Mouse (Mus musculus) cerebellum, adult 2 months (tissue): ENCODE results near the gene Smo. TPM values are rescaled to one million over a fixed set of nuclear protein-coding genes. Genes with fewer than 3 reads are reported as not detected.

Experiments used
- DNase-seq, 2 experiments: peaks; one replicate each; pipeline ENCODE4 v3.0.0; 2021
- H3K27ac ChIP-seq: fragments of 200-500 bp; 2 replicates; pipeline ENCODE4 v1.5.1; 2012; ENCODE audit warnings: low read length, control low read depth, inconsistent platforms; ENCODE audit not compliant: insufficient read depth
- H3K27me3 ChIP-seq: fragments of 200-500 bp; 2 replicates; pipeline ENCODE4 v1.6.1; 2012; ENCODE audit warnings: inconsistent platforms, mild to moderate bottlenecking, low read length, moderate library complexity; ENCODE audit not compliant: control insufficient read depth, insufficient read depth
- H3K4me1 ChIP-seq: fragments of 200-500 bp; 2 replicates; pipeline ENCODE4 v1.6.1; 2011; ENCODE audit warnings: low read length; ENCODE audit not compliant: control insufficient read depth, insufficient read depth
- H3K4me3 ChIP-seq: fragments of 200-500 bp; replicated peaks from 2 replicates; pipeline ENCODE3; 2011; ENCODE audit warnings: mild to moderate bottlenecking, low read depth, low read length, control low read depth; ENCODE audit not compliant: insufficient read depth
- CTCF ChIP-seq: fragments of 200-500 bp; IDR thresholded peaks from 2 replicates; pipeline ENCODE4 v1.5.1; 2011; ENCODE audit warnings: low read depth, mild to moderate bottlenecking, control low read depth, low read length, moderate library complexity, borderline replicate concordance; ENCODE audit not compliant: insufficient read depth
- POLR2A ChIP-seq: fragments of 200-500 bp; IDR thresholded peaks from 2 replicates; pipeline ENCODE4 v1.6.1; 2011; ENCODE audit warnings: low read length, control low read depth, borderline replicate concordance; ENCODE audit not compliant: insufficient read depth
- WGBS: fragments of 180-500 bp; shearing (Covaris S2); methylation state at CpG from one replicate; pipeline ENCODE4 v1.1.7; 2018; 5-methylcytosine and 5-hydroxymethylcytosine counted together
- polyA plus RNA-seq: library from polyadenylated mRNA; depleted of rRNA; stranded (reverse); fragments of >200 nt; gene quantifications from 2 replicates; pipeline ENCODE4 v1.2.3, GENCODE M21; 2012

The Smo gene
- polyA plus RNA-seq, 1 experiment: 12.6 TPM

GRCm38 (mm10) chr6:29716624-29717365 lies 18.5 kb upstream of the Smo start:
- DNase-seq: no peak
- no peak for TF ChIP-seq POLR2A
- no peak for TF ChIP-seq CTCF
- peaks cover 18% of the 10 kb centered on the region for H3K4me1 ChIP-seq
- no peaks in the 10 kb centered on the region for H3K27me3 ChIP-seq
- no peak overlapping the region for H3K4me3 ChIP-seq
- 81% methylated on average over 10 of the region's 10 CpGs for WGBS
- peak overlapping the region; percentile 87; the same call in 1 of the 2 replicates for H3K27ac ChIP-seq

- TF ChIP-seq CTCF (no peak; the same call in 1 of the 2 replicates), POLR2A (no peak)
- H3K4me3 ChIP-seq: peak overlapping the region; percentile 52
- no peak for DNase-seq
- H3K27ac ChIP-seq: peak overlapping the region; percentile 87
- H3K4me1 ChIP-seq: peaks cover 18% of the 10 kb centered on the region
- no peaks in the 10 kb centered on the region for H3K27me3 ChIP-seq
- WGBS: 18% methylated on average over 10 of the region's 10 CpGs
Measured at GRCm38 (mm10) chr6:29717541-29717940, 17.8 kb upstream of the Smo start.

GRCm38 (mm10) chr6:29717952-29718521 lies 17.3 kb upstream of the Smo start:
- Histone ChIP-seq H3K4me1 (peaks cover 18% of the 10 kb centered on the region), H3K4me3 (peak overlapping the region; percentile 52), H3K27ac (peak overlapping the region; percentile 87), H3K27me3 (no peaks in the 10 kb centered on the region)
- peak; percentile 32; the same call in 1 of the 2 replicates for TF ChIP-seq POLR2A
- no peak for TF ChIP-seq CTCF
- WGBS: 7% methylated on average over 14 of the region's 14 CpGs
- DNase-seq: peak; percentile 72 to 76

GRCm38 (mm10) chr6:29718894-29719329 lies 16.4 kb upstream of the Smo start:
- peak overlapping the region; percentile 52 for H3K4me3 ChIP-seq
- H3K27ac ChIP-seq: peak overlapping the region; percentile 87
- H3K4me1 ChIP-seq: peaks cover 18% of the 10 kb centered on the region
- peak; percentile 77 to 80 for DNase-seq
- no peaks in the 10 kb centered on the region for H3K27me3 ChIP-seq
- 3% methylated on average over 15 of the region's 15 CpGs for WGBS
- no peak for TF ChIP-seq CTCF
- TF ChIP-seq POLR2A: peak; percentile 46; the same call in 1 of the 2 replicates

GRCm38 (mm10) chr6:29721890-29722289 lies 13.4 kb upstream of the Smo start:
- Histone ChIP-seq H3K4me1 (peaks cover 17% of the 10 kb centered on the region), H3K4me3 (no peak overlapping the region), H3K27ac (no peak overlapping the region), H3K27me3 (no peaks in the 10 kb centered on the region)
- TF ChIP-seq CTCF (no peak), POLR2A (no peak)
- WGBS: 82% methylated on average over 2 of the region's 2 CpGs
- no peak for DNase-seq

- no peak for DNase-seq
- WGBS: 22% methylated on average over 1 of the region's 1 CpGs
Measured at GRCm38 (mm10) chr6:29726576-29727200, 8.6 kb upstream of the Smo start.

GRCm38 (mm10) chr6:29728035-29728434 lies 7.3 kb upstream of the Smo start:
- Histone ChIP-seq H3K4me3 (no peak overlapping the region), H3K27me3 (no peaks in the 10 kb centered on the region), H3K4me1 (no peaks in the 10 kb centered on the region), H3K27ac (no peak overlapping the region)
- WGBS: 92% methylated on average over 3 of the region's 3 CpGs
- TF ChIP-seq CTCF (no peak), POLR2A (no peak)
- DNase-seq: no peak

More at GRCm38 (mm10) chr6:29726576-29727200, 8.6 kb upstream of the Smo start:
- Histone ChIP-seq H3K27ac (no peak overlapping the region), H3K27me3 (no peaks in the 10 kb centered on the region), H3K4me3 (no peak overlapping the region), H3K4me1 (no peaks in the 10 kb centered on the region)
- TF ChIP-seq POLR2A (no peak), CTCF (no peak)

GRCm38 (mm10) chr6:29729491-29729890 lies 5.8 kb upstream of the Smo start:
- H3K4me3 ChIP-seq: no peak overlapping the region
- H3K27me3 ChIP-seq: no peaks in the 10 kb centered on the region
- H3K27ac ChIP-seq: no peak overlapping the region
- DNase-seq: no peak
- 92% methylated on average over 1 of the region's 1 CpGs for WGBS
- H3K4me1 ChIP-seq: no peaks in the 10 kb centered on the region
- no peak for TF ChIP-seq POLR2A
- no peak for TF ChIP-seq CTCF
